Mouse (Mus musculus) kidney, postnatal 0 days (tissue): ENCODE results near the gene Plekhh3. TPM values are rescaled to one million over a fixed set of nuclear protein-coding genes. Genes with fewer than 3 reads are reported as not detected.

Source experiments
- ATAC-seq: fragments of 200-750 bp; cut with Nextera tagmentation; replicated peaks from 2 replicates; pipeline ENCODE4 v1.8.0; 2017; ENCODE audit warnings: low read depth, moderate number of reproducible peaks, moderate TSS enrichment, moderate library complexity; ENCODE audit not compliant: low FRiP score
- DNase-seq: peaks from one replicate; pipeline ENCODE4 v3.0.0-alpha.2; 2016; ENCODE audit warnings: low spot score
- H3K27ac ChIP-seq: fragments of 300-500 bp; sonication (generic); 2 replicates; pipeline ENCODE4 v1.5.1; 2014; ENCODE audit warnings: mild to moderate bottlenecking
- H3K27me3 ChIP-seq: fragments of 300-500 bp; sonication (generic); 2 replicates; pipeline ENCODE4 v1.6.1; 2014; ENCODE audit warnings: low read length, mixed read lengths; ENCODE audit not compliant: insufficient read depth
- H3K36me3 ChIP-seq: fragments of 300-500 bp; sonication (generic); 2 replicates; pipeline ENCODE4 v1.6.1; 2014; ENCODE audit warnings: low read length, mixed read lengths; ENCODE audit not compliant: insufficient read depth
- H3K4me1 ChIP-seq: fragments of 300-500 bp; sonication (generic); replicated peaks from 2 replicates; pipeline ENCODE4 v1.6.1; 2014; ENCODE audit warnings: antibody characterized with exemption, low read length, mixed read lengths; ENCODE audit not compliant: insufficient read depth
- H3K4me2 ChIP-seq: fragments of 300-500 bp; sonication (generic); 2 replicates; pipeline ENCODE4 v1.6.1; 2014; ENCODE audit warnings: mild to moderate bottlenecking, low read length, moderate library complexity, mixed read lengths
- H3K4me3 ChIP-seq: fragments of 300-500 bp; sonication (generic); replicated peaks from 2 replicates; pipeline ENCODE4 v1.5.1; 2014; ENCODE audit warnings: low read depth, low read length
- H3K9ac ChIP-seq: fragments of 300-500 bp; sonication (generic); 2 replicates; pipeline ENCODE4 v1.6.1; 2014; ENCODE audit warnings: low read depth, low read length
- H3K9me3 ChIP-seq: fragments of 300-500 bp; sonication (generic); replicated peaks from 2 replicates; pipeline ENCODE4 v1.6.1; 2016; ENCODE audit warnings: low read length, inconsistent platforms, mixed read lengths
- CTCF ChIP-seq: IDR thresholded peaks from 2 replicates; pipeline ENCODE4 v1.5.1; 2016; ENCODE audit warnings: antibody characterized with exemption, low read depth, mild to moderate bottlenecking, moderate library complexity
- WGBS: fragments of 180-500 bp; shearing (Covaris S2); extraction: QIAGEN DNeasy Blood & Tissue Kit; methylation state at CpG from one replicate; pipeline ENCODE4 v1.1.7; 2014; 5-methylcytosine and 5-hydroxymethylcytosine counted together
- polyA plus RNA-seq: library from polyadenylated mRNA; unstranded; fragments of >200 nt; fragmentation: Nextera tagmentation; extraction: Ambion mirVana; gene quantifications from 2 replicates; pipeline ENCODE4 v1.2.1, GENCODE M21; 2015

Gene Plekhh3
- polyA plus RNA-seq, 1 experiment from 2014 or later = 16.6 TPM

- DNase-seq (peak; percentile 92), ATAC-seq (peak; percentile 89)
- 9% methylated on average over 15 of the region's 15 CpGs for WGBS
- no peaks in the 10 kb centered on the region for H3K36me3 ChIP-seq
- 0 out of 2 replicates have a peak overlapping the region, but pooled peaks have one; percentile 19 for H3K9ac ChIP-seq
- H3K4me3 ChIP-seq = no peak overlapping the region; the same call in 1 of the 2 replicates
- H3K9me3 ChIP-seq = no peaks in the 10 kb centered on the region
- peak overlapping the region; percentile 46 for H3K4me2 ChIP-seq
- peak overlapping the region; percentile 72; the same call in 1 of the 2 replicates for H3K27ac ChIP-seq
- TF ChIP-seq CTCF = peak; percentile 13; the same call in 1 of the 2 replicates
- no peaks in the 10 kb centered on the region for H3K27me3 ChIP-seq
- H3K4me1 ChIP-seq = 0 out of 2 replicates have a peak, but pooled peaks cover 13% of the 10 kb centered on the region
Observed at GRCm38 (mm10) chr11:101138536-101139181, 32.5 kb downstream of the Plekhh3 start.

GRCm38 (mm10) chr11:101137000-101137399 is 34.2 kb downstream of the Plekhh3 start:
- ATAC-seq (no peak), DNase-seq (no peak)
- Histone ChIP-seq H3K36me3 (no peaks in the 10 kb centered on the region), H3K9ac (no peak overlapping the region), H3K4me2 (no peak overlapping the region), H3K27ac (no peak overlapping the region), H3K9me3 (no peaks in the 10 kb centered on the region), H3K27me3 (no peaks in the 10 kb centered on the region), H3K4me1 (0 out of 2 replicates have a peak, but pooled peaks cover 13% of the 10 kb centered on the region), H3K4me3 (no peak overlapping the region)
- 75% methylated on average over 7 of the region's 7 CpGs for WGBS
- TF ChIP-seq CTCF = no peak

- no peaks in the 10 kb centered on the region for H3K9me3 ChIP-seq
- no peaks in the 10 kb centered on the region for H3K27me3 ChIP-seq
- no peak overlapping the region for H3K4me2 ChIP-seq
- 54% methylated on average over 13 of the region's 13 CpGs for WGBS
- DNase-seq = no peak
- no peaks in the 10 kb centered on the region for H3K36me3 ChIP-seq
- no peak overlapping the region for H3K4me3 ChIP-seq
- no peak for TF ChIP-seq CTCF
- H3K4me1 ChIP-seq = peaks cover 5% of the 10 kb centered on the region; the same call in 1 of the 2 replicates
- no peak overlapping the region for H3K9ac ChIP-seq
- ATAC-seq = no peak
- no peak overlapping the region for H3K27ac ChIP-seq
Observed at GRCm38 (mm10) chr11:101134217-101134865, 36.8 kb downstream of the Plekhh3 start.

GRCm38 (mm10) chr11:101133037-101133436 is 38.1 kb downstream of the Plekhh3 start:
- WGBS = 52% methylated on average over 12 of the region's 12 CpGs
- no peak for TF ChIP-seq CTCF
- H3K4me2 ChIP-seq = no peak overlapping the region
- H3K36me3 ChIP-seq = no peaks in the 10 kb centered on the region
- no peak overlapping the region for H3K4me3 ChIP-seq
- ATAC-seq = no peak
- no peaks in the 10 kb centered on the region; the same call in 1 of the 2 replicates for H3K4me1 ChIP-seq
- no peak overlapping the region for H3K9ac ChIP-seq
- DNase-seq = peak; percentile 50
- no peaks in the 10 kb centered on the region for H3K27me3 ChIP-seq
- no peaks in the 10 kb centered on the region for H3K9me3 ChIP-seq
- H3K27ac ChIP-seq = no peak overlapping the region

GRCm38 (mm10) chr11:101131701-101132100 is 39.5 kb downstream of the Plekhh3 start:
- Histone ChIP-seq H3K36me3 (0 out of 2 replicates have a peak, but pooled peaks cover 2% of the 10 kb centered on the region), H3K4me3 (no peak overlapping the region), H3K27me3 (no peaks in the 10 kb centered on the region), H3K27ac (no peak overlapping the region), H3K4me2 (no peak overlapping the region), H3K9me3 (no peaks in the 10 kb centered on the region), H3K9ac (no peak overlapping the region), H3K4me1 (no peaks in the 10 kb centered on the region; the same call in 1 of the 2 replicates)
- 91% methylated on average over 6 of the region's 6 CpGs for WGBS
- no peak for ATAC-seq
- TF ChIP-seq CTCF = peak; percentile 60
- DNase-seq = peak; percentile 40

- H3K9me3 ChIP-seq = no peaks in the 10 kb centered on the region
- DNase-seq (no peak), ATAC-seq (no peak)
- H3K4me3 ChIP-seq = no peak overlapping the region
- 81% methylated on average over 2 of the region's 2 CpGs for WGBS
- no peak overlapping the region for H3K4me2 ChIP-seq
- H3K4me1 ChIP-seq = no peaks in the 10 kb centered on the region; the same call in 1 of the 2 replicates
- H3K36me3 ChIP-seq = peaks cover 7% of the 10 kb centered on the region; the same call in 1 of the 2 replicates
- H3K9ac ChIP-seq = no peak overlapping the region
- H3K27me3 ChIP-seq = no peaks in the 10 kb centered on the region
- no peak overlapping the region for H3K27ac ChIP-seq
- no peak for TF ChIP-seq CTCF
Observed at GRCm38 (mm10) chr11:101131187-101131586, 40.0 kb downstream of the Plekhh3 start.
